Mouse (Mus musculus): ENCODE measurements at regions not wholly inside any gene's neighbourhood (a gene's known extent, or its start where the extent isn't known, plus 50 kb on each side); places are given as distances from the start of the nearest gene placed in this dataset.
A peak's percentile ranks its signal among the peaks of the same experiment; 100 is the strongest.
"Not testable (repeated sequence)": the region's sequence is repeated elsewhere in the genome, so short reads cannot be mapped to it uniquely, and the experiment has no call there.

DNA sequence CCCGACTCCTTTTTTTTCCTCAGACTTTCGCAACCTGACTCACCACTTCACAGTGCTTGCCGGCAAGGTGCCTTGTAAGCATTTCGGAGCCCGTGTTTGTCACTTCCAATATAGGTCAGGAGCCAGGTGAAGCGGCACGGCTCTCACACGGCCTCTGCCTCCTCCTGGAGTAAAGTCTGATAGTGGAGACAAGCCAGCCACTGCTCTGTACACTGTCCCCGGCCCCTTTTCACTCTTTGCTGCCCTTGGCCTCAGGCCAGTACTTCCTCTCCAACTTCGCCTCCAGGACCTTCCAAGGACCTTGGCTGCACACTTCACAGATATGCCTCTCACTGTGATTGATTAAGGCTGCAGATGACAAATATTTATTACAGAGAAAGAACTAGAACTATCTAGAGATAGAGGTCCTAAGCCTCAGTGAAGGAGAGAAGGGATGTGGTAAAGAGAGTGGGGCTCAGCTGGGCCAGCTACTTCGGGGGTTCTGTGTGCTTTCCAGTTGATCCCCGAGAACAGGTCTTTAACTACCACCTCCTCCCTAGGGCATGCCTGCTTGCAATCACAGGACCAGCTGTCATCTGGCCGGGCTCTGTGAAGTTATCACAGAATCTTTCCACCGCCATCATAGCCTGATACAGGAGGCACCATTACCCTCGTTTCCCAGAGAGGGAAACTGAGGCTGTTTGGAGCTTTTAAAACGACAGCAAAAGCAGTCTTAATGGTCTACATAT lies 204.2 kb downstream of the Trim29 start:
- no peak for DNase-seq (ENCODE audit: low spot score in 2 of 2)

DNA sequence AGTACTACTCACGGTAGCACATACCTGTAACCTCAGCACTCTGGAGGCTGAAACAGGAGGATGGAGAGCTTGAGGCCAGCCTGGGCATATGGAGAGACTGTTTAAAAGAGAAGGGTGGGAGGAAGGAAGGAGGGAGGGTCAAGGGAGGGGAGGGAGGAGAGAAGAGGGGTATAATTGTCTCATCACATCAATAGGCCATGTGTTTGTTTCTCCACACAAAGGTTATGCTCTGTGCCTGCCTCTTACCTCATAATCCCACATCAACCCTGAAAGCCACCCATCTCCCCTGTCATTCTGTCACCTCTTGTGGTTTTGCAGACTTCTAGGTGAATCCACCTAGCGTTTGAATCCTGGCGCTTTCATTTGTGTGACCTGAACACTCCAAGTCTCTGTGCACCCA lies 210.3 kb downstream of the Trim29 start:
- DNase-seq (ENCODE audit: low spot score in 2 of 2): no peak

DNA sequence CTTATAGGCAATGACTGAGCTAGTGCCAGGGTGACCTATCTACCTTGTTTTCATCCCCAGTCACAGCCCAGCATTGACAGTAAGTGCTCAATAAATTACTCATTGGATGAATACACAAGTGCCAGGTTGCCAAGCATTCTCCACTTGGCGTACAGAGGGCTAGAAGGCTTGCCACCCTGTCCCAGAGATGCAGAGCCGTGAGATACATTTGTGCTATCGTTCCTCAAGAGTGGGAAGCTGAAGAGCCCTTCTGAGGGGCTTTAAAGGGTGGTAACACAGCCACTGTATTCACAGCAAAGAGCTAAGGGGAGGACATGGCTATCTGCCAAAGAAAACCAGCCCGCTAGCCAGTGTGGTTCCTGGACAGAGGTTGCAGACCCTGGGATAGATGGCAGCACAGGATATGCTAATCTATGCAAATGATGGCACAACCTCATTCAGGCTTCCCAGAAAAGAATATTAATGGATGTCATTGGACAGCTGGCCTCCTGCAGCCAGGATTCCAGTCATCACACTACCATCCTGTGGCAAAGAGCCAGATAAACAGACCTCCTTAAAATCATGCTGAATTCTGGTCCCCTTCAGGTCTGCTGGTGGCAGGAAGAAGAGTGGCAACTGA lies 214.4 kb downstream of the Trim29 start:
- peak; percentile 39 to 40 for DNase-seq (ENCODE audit: low spot score in 2 of 2)

DNA sequence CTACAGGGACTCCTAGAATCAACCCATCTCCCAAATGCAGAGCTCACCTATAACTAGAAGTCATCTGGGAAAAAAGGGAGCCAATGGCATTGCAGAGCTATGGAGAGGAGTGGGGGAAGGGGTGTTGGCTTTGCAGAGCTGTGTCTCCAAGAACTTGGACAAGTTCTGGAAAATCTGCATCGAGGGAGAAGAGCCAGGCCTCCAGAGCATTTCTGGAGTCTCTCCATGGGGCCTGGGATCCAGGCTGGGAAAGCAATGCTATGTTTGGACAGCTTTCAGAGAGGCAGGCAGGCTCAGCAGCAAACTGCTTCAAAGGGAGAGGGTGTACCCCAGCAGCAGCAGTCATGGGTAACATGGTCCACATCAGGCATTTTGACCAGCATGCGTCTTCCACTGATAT lies 211.6 kb upstream of the Nectin1 start:
- peak; percentile 48 to 55 for DNase-seq (ENCODE audit: low spot score in 2 of 2)

DNA sequence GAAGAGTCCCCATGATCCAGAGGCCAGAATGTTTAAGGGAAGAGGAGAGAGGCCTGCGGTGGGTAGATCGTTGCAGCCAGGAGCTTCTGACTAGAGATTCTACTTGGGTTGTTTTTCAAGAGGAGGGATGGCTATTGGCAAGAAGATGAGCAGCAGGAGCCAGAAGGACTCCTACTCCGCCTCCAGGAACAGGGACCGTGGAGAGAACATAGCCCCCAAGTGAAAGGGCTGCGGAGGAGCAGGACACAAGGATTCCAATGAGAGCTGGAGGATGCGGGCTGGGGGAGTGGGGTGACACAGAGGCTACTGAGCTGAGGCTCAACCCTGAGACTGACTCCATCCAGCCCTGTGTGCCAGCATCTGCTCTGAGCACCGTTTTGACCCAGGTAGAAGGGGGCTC lies 207.8 kb upstream of the Nectin1 start:
- no peak for DNase-seq (ENCODE audit: low spot score in 2 of 2)

DNA sequence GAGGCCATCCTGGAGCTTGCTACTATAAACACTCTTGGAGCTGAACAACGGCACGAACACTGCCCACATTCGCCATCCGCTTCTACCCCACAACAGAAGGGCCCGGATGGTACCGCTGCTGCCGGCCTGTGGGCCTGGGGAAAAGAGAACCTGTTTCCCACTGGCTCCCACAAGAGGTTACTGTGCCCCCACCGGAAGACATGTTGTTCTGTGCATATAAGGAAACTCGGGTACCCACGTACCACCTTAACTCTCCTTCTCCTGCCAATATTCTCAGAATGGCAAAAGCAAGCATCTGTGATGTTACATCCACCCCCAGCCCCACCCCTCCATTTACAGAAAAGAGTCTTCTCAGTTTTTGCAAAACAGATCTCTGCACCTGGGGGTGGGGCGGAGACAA lies 206.7 kb upstream of the Nectin1 start:
- peak; percentile 35 to 51 for DNase-seq (ENCODE audit: low spot score in 2 of 2)

DNA sequence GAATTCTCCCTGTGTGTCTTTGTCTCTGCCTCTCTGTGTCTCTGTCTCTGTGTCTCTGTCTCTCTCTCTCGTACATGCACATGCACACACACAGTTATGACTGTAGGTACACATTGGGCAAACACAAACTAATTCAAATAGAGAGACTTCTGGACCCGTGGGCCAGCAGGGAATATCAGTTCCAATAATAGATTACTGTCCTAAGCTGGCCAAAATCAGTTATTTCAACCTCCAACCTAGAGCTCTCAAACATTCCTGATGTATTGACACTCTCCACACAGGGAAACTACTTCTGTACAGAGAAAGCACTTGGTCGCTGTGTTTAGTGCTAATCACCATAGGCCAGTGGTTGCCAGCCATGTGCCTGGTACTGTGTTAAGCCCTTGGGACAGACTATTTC lies 203.7 kb upstream of the Nectin1 start:
- DNase-seq (ENCODE audit: low spot score in 2 of 2): no peak

DNA sequence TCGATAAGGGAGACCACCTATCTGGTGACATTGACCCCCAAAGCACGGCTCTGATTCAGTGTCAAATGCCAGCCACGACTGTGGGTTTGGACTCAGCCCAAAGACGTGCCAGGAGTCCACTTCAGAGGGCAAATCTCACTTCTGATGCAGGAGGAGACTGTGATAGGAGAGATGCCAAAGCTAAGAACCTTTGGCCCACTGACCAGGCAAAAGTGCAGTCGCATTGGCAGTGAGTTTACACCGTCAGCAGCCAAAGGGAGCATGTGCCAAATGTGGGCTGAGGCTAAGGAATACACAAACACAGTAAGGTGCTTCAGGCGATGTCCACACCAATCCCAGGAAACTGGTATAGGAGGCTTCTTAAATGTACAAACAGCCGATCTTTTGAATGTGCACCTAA lies 202.6 kb upstream of the Nectin1 start:
- no peak for DNase-seq (ENCODE audit: low spot score in 2 of 2)

DNA sequence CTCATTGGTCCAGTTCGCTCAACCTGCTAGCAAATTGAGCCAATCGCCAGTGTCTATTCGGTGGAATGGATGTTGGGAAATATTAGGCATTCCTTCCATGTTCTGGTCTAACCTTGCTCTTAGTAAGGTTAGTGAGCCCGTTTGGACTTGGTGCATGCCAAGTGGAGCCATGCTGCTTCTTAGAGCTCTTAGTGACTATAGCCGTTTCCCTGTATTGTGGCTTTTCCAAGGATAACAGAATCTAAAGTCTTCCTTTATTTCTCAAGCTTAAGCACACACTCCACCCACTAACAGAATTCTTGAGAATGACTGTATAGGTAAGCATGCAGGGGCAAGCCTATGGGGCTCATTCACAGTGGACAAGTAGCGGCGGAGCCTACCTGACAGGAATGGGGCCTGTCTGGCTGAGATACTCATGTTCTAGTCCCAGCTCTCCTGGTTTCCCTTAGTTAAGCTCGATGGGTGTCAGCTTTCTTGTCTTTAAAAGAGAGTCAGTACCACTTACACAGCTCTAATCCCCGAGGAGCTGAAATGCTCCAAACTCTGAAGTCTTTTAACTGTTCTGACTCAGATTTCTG lies 201.6 kb upstream of the Nectin1 start:
- no peak for DNase-seq (ENCODE audit: low spot score in 2 of 2)

DNA sequence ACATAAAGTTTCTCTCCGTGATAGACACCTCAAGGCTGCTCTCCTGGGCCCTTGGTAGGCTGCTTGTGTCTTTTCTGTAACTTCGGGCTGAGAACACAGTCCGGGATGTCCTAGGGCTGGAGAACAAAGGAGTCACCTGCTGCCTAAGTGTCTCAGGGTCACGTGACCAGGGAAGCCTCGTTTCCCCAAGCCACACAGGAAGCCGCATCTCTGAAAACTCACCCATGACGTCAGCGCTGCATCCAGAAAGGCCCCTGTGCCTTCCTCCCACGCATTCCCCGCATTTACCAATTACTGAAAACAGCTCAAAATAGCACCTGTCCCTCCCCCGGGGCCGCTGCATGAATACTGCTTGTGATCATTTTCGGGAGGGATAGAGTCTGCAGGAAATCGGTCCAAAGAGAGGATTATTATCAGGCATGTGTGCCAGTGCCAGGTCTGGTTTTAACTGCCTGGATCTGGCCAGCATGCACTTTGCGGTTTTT lies 198.7 kb upstream of the Nectin1 start:
- peak; percentile 78 to 87 for DNase-seq (ENCODE audit: low spot score in 2 of 2)

DNA sequence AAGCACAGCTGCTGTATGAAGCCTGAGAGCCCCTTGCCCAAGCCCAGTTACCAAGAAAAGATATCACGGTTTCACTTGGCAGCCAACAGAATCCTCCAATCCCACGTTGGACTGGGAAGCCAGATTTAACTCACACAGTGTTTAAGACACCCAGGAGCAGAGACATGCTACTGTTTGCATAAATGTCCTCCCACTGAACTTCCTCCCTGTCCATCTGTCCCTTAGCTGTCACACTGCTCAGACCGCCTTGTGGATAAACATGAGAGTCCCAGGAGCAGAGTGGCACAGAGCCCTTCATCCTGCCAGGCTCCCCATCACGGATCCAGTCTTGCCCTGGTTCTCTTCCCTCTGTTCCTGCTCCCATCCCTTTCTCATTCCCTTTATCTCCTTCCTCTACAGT lies 194.9 kb upstream of the Nectin1 start:
- DNase-seq (ENCODE audit: low spot score in 2 of 2): peak; percentile 33 to 66

DNA sequence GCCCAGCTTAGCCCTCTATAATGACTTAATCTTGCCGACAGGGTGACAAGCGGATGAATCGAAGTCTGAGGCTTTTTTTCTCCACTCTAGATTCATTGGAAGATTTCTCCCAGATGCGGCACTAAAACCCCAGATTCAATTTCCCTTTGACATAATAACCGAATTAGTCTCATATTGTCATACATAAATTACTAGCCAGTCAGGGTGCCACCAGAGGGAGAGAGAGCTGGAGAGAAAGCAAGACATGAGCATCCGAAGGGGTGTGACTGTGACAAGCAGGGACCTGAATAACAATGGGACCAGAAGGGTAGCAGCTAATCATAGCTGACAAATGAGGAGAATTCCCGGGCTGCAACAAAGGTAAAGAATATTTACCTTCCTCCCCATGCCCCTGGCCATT lies 194.5 kb upstream of the Nectin1 start:
- no peak for DNase-seq (ENCODE audit: low spot score in 2 of 2)

DNA sequence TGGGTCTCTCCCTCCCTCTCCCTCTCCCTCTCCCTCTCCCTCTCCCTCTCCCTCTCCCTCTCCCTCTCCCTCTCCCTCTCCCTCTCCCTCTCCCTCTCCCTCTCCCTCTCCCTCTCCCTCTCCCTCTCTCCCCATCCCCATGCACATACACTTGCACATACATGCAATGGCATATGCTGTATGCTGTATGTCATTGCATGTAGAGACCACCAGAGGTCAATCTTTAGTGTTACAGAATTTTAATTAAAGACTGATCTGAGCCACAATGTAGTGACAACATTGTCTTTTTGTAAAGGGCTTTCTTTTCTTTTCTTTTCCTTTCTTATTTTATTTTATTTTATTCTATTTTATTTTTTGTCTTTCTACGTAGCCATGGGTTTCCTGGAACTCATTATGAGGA lies 191.0 kb upstream of the Nectin1 start:
- not testable (repeated sequence) for DNase-seq (ENCODE audit: low spot score in 2 of 2)

DNA sequence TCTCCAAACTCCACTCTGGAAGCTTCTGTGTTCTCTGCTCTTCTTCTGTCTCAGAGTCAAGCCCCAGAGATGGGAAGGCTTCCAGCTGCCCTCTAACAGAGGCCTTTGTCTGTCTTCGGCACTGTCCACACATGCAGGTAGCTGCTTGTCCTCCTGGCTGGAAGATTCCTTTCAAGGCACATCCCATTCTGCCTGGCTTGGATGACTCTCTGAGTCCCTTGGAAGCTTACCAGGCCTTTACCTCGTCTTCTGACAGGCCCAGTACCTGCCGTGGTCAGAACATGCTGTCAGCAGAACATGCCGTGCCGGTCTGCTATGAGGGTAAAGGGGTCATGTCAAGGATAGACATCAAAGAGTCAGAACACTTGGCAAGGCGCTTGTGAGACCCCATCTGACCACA lies 181.8 kb upstream of the Nectin1 start:
- DNase-seq (ENCODE audit: low spot score in 2 of 2): no peak

DNA sequence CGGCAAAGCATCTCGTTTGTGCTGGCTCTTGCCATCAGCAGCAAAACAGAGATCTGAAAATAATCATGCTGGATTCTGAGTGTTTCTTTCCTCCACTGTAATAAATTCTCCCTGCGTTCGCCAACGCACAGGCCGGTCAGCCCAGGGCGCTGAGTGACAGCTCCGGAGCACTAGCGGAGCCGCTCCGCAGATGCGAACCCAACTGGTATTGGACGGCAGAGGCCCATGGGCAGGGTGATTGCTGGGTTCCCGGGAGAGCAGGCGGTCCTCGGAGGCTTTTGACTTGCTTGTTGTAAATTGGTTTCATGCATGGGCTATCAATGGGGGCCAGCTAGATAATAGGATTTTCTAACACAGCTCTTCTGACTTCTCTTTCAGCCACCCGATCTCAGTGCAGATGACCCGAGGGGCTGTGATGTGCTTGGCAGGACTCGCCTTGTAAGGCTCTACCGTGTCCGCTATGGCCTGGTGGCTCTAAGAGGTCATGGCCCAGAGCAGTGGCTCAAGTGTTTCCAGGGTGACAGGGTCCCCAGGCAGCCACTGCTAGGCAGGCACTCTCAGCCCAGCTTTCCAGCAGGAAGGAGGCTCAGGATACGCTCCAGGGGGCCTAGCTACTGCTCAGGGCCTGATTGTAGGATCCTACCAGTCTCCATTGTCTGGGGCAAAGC lies 179.4 kb upstream of the Nectin1 start:
- no peak for DNase-seq (ENCODE audit: low spot score in 2 of 2)

DNA sequence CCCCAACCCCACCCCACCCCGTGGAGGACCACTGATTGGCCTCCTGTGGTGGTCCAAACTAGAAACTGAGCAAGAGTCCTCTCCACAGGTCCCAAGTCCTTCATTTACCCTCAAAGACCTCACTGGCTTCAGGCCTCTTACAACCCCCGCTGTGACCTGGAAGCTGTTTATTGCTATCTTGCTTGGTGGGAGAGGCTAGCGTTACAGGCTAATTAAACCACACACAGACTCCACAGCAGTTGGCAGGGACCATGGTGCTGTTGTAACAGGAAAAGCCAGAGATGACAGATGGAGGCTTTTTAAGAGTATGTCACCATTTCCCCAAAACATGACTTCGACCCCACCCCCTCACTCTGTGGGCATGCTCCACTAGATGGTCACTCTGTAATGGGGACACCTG lies 174.9 kb upstream of the Nectin1 start:
- DNase-seq (ENCODE audit: low spot score in 2 of 2): no peak

DNA sequence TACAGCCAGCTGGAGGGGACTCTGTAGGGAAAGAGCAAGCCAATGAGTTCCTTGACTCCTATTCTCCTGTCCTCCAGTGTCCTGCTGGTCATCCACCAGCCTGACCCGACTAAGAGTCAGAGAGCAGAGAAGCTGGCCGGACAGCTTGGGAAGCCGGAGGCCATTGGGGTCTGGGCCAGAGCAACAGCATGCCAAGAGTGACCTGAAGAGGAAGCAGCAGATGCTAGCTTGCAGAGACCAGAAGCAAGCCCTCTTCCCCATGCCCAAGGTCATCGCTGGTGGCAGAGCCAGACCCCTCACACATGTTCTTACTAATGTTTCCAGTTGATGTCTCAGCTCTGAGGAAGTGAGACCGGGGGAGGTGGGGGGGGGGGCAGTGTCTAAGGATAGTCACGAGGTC lies 172.7 kb upstream of the Nectin1 start:
- DNase-seq (ENCODE audit: low spot score in 2 of 2): no peak

DNA sequence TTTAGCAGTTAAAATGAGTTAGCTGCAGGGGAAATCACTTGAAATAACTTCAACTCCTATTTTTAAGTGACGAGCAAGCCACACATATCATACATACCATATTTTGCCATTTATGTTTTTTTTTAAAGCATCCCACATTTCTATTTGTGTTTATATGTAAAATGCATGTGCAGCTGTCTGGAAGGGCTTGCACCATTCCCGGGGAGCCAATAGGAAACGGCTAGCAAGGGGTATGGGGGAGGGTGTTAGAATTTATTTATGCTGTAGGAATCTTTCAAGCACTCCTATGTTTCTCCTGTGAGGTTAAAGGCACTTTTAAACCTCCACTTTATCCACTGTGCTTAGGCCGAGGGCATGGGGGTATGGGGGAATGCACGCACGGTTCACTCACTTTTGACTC lies 168.1 kb upstream of the Nectin1 start:
- peak in 1 of 2 experiments; percentile 52 for DNase-seq (ENCODE audit: low spot score in 2 of 2)

DNA sequence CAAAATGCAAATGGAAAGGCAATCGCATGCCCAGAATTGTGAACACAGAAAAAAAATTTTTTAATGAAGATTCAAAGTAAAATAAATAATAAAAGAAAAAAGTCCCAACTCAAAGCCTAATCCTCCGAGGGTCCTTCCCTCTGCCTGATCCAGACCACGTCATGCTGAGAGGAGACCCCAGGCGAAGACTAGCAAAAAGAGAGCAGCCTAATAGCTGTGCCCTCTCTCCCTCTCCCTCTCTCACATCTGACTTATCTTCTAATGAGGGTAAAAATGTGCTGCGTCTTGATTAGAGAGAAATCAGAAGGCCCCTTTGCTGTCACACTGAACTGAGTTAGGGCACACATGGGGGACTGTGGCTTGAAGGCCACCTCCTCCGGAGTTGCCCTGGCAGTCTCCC lies 163.1 kb upstream of the Nectin1 start:
- DNase-seq (ENCODE audit: low spot score in 2 of 2): no peak

DNA sequence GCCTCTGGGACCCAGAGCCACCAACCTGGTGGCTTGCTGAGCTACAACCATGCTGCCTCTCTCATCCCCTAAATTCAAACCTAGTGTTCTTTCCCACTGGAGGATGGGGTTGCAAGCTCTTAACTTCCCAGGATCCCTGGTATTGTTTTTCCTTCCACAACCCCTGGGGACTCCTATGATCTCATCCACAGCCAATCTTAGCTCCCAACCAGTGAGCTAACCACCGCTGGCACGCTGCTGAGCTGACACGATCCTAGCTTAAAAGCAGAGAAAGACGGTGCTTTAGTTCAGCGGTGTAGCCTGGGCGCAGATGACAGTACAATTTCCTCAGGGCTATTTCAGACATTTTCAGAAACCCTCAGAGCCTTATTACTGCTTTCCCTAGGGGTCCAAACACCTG lies 158.2 kb upstream of the Nectin1 start:
- DNase-seq (ENCODE audit: low spot score in 2 of 2): no peak

DNA sequence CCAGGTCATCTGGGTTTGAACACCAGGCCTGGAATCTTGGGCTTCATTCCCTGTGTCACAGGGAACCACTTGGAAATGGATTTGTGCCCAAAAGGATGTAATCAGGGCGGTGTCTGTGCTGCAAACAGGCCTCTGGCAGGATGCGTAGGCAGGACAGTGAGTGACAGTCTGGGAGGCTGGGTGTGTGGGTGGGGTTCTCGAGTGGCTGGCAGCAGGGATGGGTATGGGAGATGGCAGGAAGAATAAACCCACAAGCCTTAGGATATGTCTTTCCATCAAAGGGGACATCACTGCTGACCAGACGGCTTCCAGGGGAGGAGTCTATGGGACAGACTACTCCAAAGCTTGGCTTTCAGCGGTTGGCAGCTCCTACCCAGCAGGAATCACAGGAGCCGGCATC lies 150.5 kb upstream of the Nectin1 start:
- DNase-seq (ENCODE audit: low spot score in 2 of 2): peak; percentile 76 to 87

DNA sequence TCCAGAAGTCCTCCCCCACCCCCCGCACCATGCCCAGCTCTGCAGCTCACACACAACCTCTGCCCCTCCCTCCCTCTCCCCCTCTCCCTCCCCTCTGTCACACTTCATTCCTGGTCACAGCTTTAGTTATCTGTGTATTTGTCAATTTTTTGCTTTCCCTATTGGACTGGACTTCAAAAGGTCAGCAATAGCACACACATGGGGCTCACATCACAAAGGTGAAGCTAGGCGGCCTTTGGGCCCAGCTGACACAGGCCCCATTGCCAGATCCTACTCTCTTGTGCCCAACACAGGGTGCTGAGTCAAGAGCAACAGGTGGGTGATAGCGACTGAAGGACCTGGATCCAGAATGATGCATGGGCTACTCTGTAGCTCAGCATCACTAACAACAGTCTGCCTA lies 149.0 kb upstream of the Nectin1 start:
- no peak for DNase-seq (ENCODE audit: low spot score in 2 of 2)

DNA sequence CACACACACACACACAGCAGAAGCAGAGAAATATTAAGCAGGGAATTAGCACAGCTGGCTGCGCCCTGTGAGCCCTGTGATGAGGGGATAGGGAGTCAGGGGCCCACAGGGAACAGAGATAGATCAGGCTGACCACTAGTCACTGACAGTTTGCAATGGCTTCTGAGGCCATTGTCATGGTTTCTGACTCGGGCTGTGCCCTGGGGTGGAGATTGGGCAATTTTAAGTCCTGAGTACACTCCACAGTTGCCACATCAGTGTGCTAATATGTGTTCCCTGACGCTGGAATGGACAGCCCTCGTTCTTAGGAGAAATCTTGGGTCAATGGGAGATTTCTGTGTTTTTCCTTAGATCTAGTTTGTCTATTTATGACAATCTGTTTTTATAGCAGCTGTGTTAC lies 148.3 kb upstream of the Nectin1 start:
- no peak for DNase-seq (ENCODE audit: low spot score in 2 of 2)

Data from right cerebral cortex, postnatal 10 days (tissue).